Mouse (Mus musculus): ENCODE measurements around the gene Dna2.
"Not testable (repeated sequence)": the region's sequence is repeated elsewhere in the genome, so short reads cannot be mapped to it uniquely, and the experiment has no call there.

DNA sequence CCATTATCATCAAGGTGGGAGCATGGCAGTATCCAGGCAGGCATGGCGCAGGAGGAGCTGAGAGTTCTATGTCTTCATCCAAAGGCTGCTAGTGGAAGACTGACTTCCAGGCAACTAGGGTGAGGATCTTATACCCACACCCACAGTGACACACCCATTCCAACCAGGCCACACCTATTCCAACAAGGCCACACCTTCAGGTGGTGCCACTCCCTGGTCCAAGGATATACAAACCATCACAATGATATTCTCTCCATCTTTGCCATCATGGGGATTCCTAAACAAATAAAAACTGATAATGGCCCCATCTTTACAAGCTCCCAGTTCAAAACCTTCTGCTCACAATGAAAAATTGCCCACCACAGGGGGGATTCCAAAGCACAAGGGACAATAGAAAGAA is 37.9 kb upstream of the Dna2 start, which contains the start of gene Tet1:
- not testable (repeated sequence) for TF ChIP-seq CTCF (IDR thresholded peaks at IDR 0.05; ENCODE audit: borderline replicate concordance, insufficient read depth, low read length); POLR2A (IDR thresholded peaks at IDR 0.05; ENCODE audit: low read depth, low read length)

Measured in embryonic fibroblast, embryonic 13.5 days (primary cell).